Mouse (Mus musculus) liver, postnatal 0 days (tissue): ENCODE results near the gene Nr0b2. TPM values are rescaled to one million over a fixed set of nuclear protein-coding genes. Genes with fewer than 3 reads are reported as not detected.

Experiments used
- ATAC-seq: fragments of 200-750 bp; cut with Nextera tagmentation; 2 replicates; pipeline ENCODE4 v1.8.0; 2017; ENCODE audit warnings: mild to moderate bottlenecking, moderate library complexity
- DNase-seq: peaks from one replicate; pipeline ENCODE4 v3.0.0-alpha.2; 2016
- H3K27ac ChIP-seq: fragments of 300-500 bp; sonication (generic); 2 replicates; pipeline ENCODE4 v1.5.1; 2014; ENCODE audit warnings: antibody characterized with exemption, moderate library complexity, mild to moderate bottlenecking, low read depth
- H3K27me3 ChIP-seq: fragments of 300-500 bp; sonication (generic); 2 replicates; pipeline ENCODE4 v1.6.1; 2014; ENCODE audit warnings: low read length, control low read depth, mixed read lengths; ENCODE audit not compliant: insufficient read depth
- H3K36me3 ChIP-seq: fragments of 300-500 bp; sonication (generic); replicated peaks from 2 replicates; pipeline ENCODE4 v1.6.1; 2014; ENCODE audit warnings: mild to moderate bottlenecking, control low read depth, low read length, moderate library complexity, mixed read lengths; ENCODE audit not compliant: insufficient read depth
- H3K4me1 ChIP-seq: fragments of 300-500 bp; sonication (generic); 2 replicates; pipeline ENCODE4 v1.6.1; 2014; ENCODE audit warnings: antibody characterized with exemption, mild to moderate bottlenecking, control low read depth; ENCODE audit not compliant: insufficient read depth
- H3K4me2 ChIP-seq: fragments of 300-500 bp; sonication (generic); 2 replicates; pipeline ENCODE4 v1.6.1; 2014; ENCODE audit warnings: low read depth, mild to moderate bottlenecking, low read length, moderate library complexity, mixed read lengths
- H3K4me3 ChIP-seq: fragments of 300-500 bp; sonication (generic); 2 replicates; pipeline ENCODE4 v1.5.1; 2014; ENCODE audit warnings: low read depth, low read length
- H3K9ac ChIP-seq: fragments of 300-500 bp; sonication (generic); replicated peaks from 2 replicates; pipeline ENCODE4 v1.6.1; 2014; ENCODE audit warnings: mild to moderate bottlenecking, moderate library complexity
- H3K9me3 ChIP-seq: fragments of 300-500 bp; sonication (generic); 2 replicates; pipeline ENCODE4 v1.6.1; 2016; ENCODE audit warnings: mild to moderate bottlenecking, control low read depth, low read length, mixed read lengths
- CTCF ChIP-seq: sonication (generic); IDR thresholded peaks from 2 replicates; pipeline ENCODE4 v1.5.1; 2016; ENCODE audit warnings: antibody characterized with exemption, low read depth
- EP300 ChIP-seq: IDR thresholded peaks from 2 replicates; pipeline ENCODE4 v1.6.1; 2016; ENCODE audit warnings: antibody characterized with exemption, low read depth, mild to moderate bottlenecking
- WGBS: fragments of 180-500 bp; shearing (Covaris S2); extraction: QIAGEN DNeasy Blood & Tissue Kit; methylation state at CpG from one replicate; pipeline ENCODE4 v1.1.7; 2014; ENCODE audit not compliant: insufficient replicate concordance; 5-methylcytosine and 5-hydroxymethylcytosine counted together
- polyA plus RNA-seq: library from polyadenylated mRNA; unstranded; fragments of >200 nt; fragmentation: Nextera tagmentation; extraction: Ambion mirVana; gene quantifications from 2 replicates; pipeline ENCODE4 v1.2.1, GENCODE M21; 2015

Nr0b2 gene
- polyA plus RNA-seq, 1 experiment from 2014 or later, result 32.7 TPM

GRCm38 (mm10) chr4:133512972-133513371 is 40.2 kb upstream of the Nr0b2 start:
- H3K27me3 ChIP-seq, result peaks cover 7% of the 10 kb centered on the region
- H3K36me3 ChIP-seq, result no peaks in the 10 kb centered on the region
- no peaks in the 10 kb centered on the region for H3K4me1 ChIP-seq
- no peaks in the 10 kb centered on the region for H3K9me3 ChIP-seq
- WGBS, result 10% methylated on average over 8 of the region's 8 CpGs
- H3K4me3 ChIP-seq, result no peak overlapping the region
- peak; percentile 78 for ATAC-seq
- no peak overlapping the region for H3K27ac ChIP-seq
- TF ChIP-seq EP300 (no peak), CTCF (peak; percentile 93)
- no peak overlapping the region for H3K9ac ChIP-seq
- DNase-seq, result peak; percentile 72
- no peak overlapping the region for H3K4me2 ChIP-seq

GRCm38 (mm10) chr4:133518601-133519368 is 34.4 kb upstream of the Nr0b2 start, which contains the start of gene Kdf1:
Kdf1 (plus strand) TSS chr4:133518963.
- 5% methylated on average over 54 of the region's 69 CpGs for WGBS
- Histone ChIP-seq H3K36me3 (no peaks in the 10 kb centered on the region), H3K9ac (peak within 1 kb of the TSS; percentile 68), H3K27ac (no peak within 1 kb of the TSS), H3K9me3 (no peaks in the 10 kb centered on the region), H3K27me3 (peaks cover 35% of the 10 kb centered on the region), H3K4me2 (peak within 1 kb of the TSS; percentile 68), H3K4me3 (peak within 1 kb of the TSS; percentile 54), H3K4me1 (no peaks in the 10 kb centered on the region)
- no peak for TF ChIP-seq CTCF
- no peak for TF ChIP-seq EP300
- ATAC-seq (peak; percentile 86), DNase-seq (peak; percentile 62)

- no peak overlapping the region for H3K27ac ChIP-seq
- TF ChIP-seq CTCF, result no peak
- no peak for TF ChIP-seq EP300
- H3K9me3 ChIP-seq, result no peaks in the 10 kb centered on the region
- peak overlapping the region; percentile 68 for H3K4me2 ChIP-seq
- H3K9ac ChIP-seq, result peak overlapping the region; percentile 68
- H3K4me1 ChIP-seq, result no peaks in the 10 kb centered on the region
- H3K4me3 ChIP-seq, result peak overlapping the region; percentile 54
- peak; percentile 52 for ATAC-seq
- WGBS, result 12% methylated on average over 24 of the region's 25 CpGs
- H3K36me3 ChIP-seq, result no peaks in the 10 kb centered on the region
- H3K27me3 ChIP-seq, result peaks cover 35% of the 10 kb centered on the region
- peak; percentile 32 for DNase-seq
Measured at GRCm38 (mm10) chr4:133519369-133519665, 33.9 kb upstream of the Nr0b2 start.

GRCm38 (mm10) chr4:133521502-133521901 is 31.7 kb upstream of the Nr0b2 start:
- Histone ChIP-seq H3K36me3 (no peaks in the 10 kb centered on the region), H3K9ac (no peak overlapping the region), H3K4me3 (no peak overlapping the region), H3K9me3 (no peaks in the 10 kb centered on the region), H3K4me2 (no peak overlapping the region), H3K4me1 (no peaks in the 10 kb centered on the region), H3K27ac (no peak overlapping the region), H3K27me3 (peaks cover 35% of the 10 kb centered on the region)
- ATAC-seq, result no peak
- no peak for DNase-seq
- 58% methylated on average over 2 of the region's 2 CpGs for WGBS
- TF ChIP-seq EP300 (no peak), CTCF (no peak)

- no peaks in the 10 kb centered on the region for H3K9me3 ChIP-seq
- no peak for ATAC-seq
- no peak overlapping the region for H3K9ac ChIP-seq
- H3K4me1 ChIP-seq, result no peaks in the 10 kb centered on the region
- H3K27ac ChIP-seq, result no peak overlapping the region
- H3K36me3 ChIP-seq, result peaks cover 12% of the 10 kb centered on the region
- WGBS, result 69% methylated on average over 16 of the region's 16 CpGs
- TF ChIP-seq CTCF (no peak), EP300 (no peak)
- no peak overlapping the region for H3K4me2 ChIP-seq
- DNase-seq, result no peak
- no peak overlapping the region for H3K4me3 ChIP-seq
- H3K27me3 ChIP-seq, result no peaks in the 10 kb centered on the region
Measured at GRCm38 (mm10) chr4:133527788-133528187, 25.4 kb upstream of the Nr0b2 start.

GRCm38 (mm10) chr4:133532777-133533176 is 20.4 kb upstream of the Nr0b2 start:
- Histone ChIP-seq H3K9me3 (no peaks in the 10 kb centered on the region), H3K4me1 (no peaks in the 10 kb centered on the region), H3K27me3 (no peaks in the 10 kb centered on the region), H3K4me3 (no peak overlapping the region), H3K9ac (no peak overlapping the region), H3K4me2 (no peak overlapping the region), H3K27ac (no peak overlapping the region), H3K36me3 (peaks cover 55% of the 10 kb centered on the region)
- DNase-seq, result no peak
- 68% methylated on average over 3 of the region's 3 CpGs for WGBS
- TF ChIP-seq EP300 (no peak), CTCF (0 out of 2 replicates have a peak, but pooled peaks have one; percentile 21)
- ATAC-seq, result no peak
